Mouse (Mus musculus): ENCODE results near the gene Adcy2.

Gene Adcy2

GRCm38 (mm10) chr13:68820858-68821579 is 178.3 kb downstream of the Adcy2 start:
- DNase-seq = no peak

- no peak for DNase-seq
Observed at GRCm38 (mm10) chr13:68815704-68816477, 183.4 kb downstream of the Adcy2 start.

- no peak for DNase-seq
Observed at GRCm38 (mm10) chr13:68811185-68811584, 188.2 kb downstream of the Adcy2 start.

- no peak for DNase-seq
Observed at GRCm38 (mm10) chr13:68799777-68800176, 199.6 kb downstream of the Adcy2 start.

- no peak for DNase-seq
Observed at GRCm38 (mm10) chr13:68793286-68793685, 206.1 kb downstream of the Adcy2 start.

GRCm38 (mm10) chr13:68787286-68788061 is 211.9 kb downstream of the Adcy2 start:
- DNase-seq = no peak

GRCm38 (mm10) chr13:68783096-68783495 is 216.2 kb downstream of the Adcy2 start:
- no peak for DNase-seq

GRCm38 (mm10) chr13:68778011-68778672 is 221.2 kb downstream of the Adcy2 start:
- no peak for DNase-seq

- DNase-seq = no peak
Observed at GRCm38 (mm10) chr13:68773599-68774211, 225.6 kb downstream of the Adcy2 start.

GRCm38 (mm10) chr13:68768588-68768987 is 230.8 kb downstream of the Adcy2 start:
- no peak for DNase-seq

GRCm38 (mm10) chr13:68765896-68766578 is 233.3 kb downstream of the Adcy2 start:
- DNase-seq = no peak

- no peak for DNase-seq
Observed at GRCm38 (mm10) chr13:68764614-68765013, 234.7 kb downstream of the Adcy2 start.

GRCm38 (mm10) chr13:68749801-68750200 is 249.5 kb downstream of the Adcy2 start:
- no peak for DNase-seq

- DNase-seq = no peak
Observed at GRCm38 (mm10) chr13:68749370-68749769, 250.0 kb downstream of the Adcy2 start.

GRCm38 (mm10) chr13:68745426-68745825 is 253.9 kb downstream of the Adcy2 start:
- no peak for DNase-seq

GRCm38 (mm10) chr13:68712661-68713060 is 286.7 kb downstream of the Adcy2 start:
- DNase-seq = no peak

- DNase-seq = no peak
Observed at GRCm38 (mm10) chr13:68707296-68707747, 292.0 kb downstream of the Adcy2 start.

GRCm38 (mm10) chr13:68684919-68685318 is 314.4 kb downstream of the Adcy2 start:
- DNase-seq = no peak

- DNase-seq = no peak
Observed at GRCm38 (mm10) chr13:68680429-68680828, 318.9 kb downstream of the Adcy2 start.

GRCm38 (mm10) chr13:68642786-68643185 is 356.6 kb downstream of the Adcy2 start:
- DNase-seq = no peak

GRCm38 (mm10) chr13:68627041-68627440 is 372.3 kb downstream of the Adcy2 start:
- no peak for DNase-seq

- no peak for DNase-seq
Observed at GRCm38 (mm10) chr13:68622792-68623191, 376.5 kb downstream of the Adcy2 start.
